Mouse (Mus musculus) limb, embryonic 11.5 days (tissue): Measurements from ENCODE around the gene Rptor. TPM values are rescaled to one million over a fixed set of nuclear protein-coding genes. Genes with fewer than 3 reads are reported as not detected.

Source experiments
- polyA plus RNA-seq: library from polyadenylated mRNA; unstranded; fragments of >200 nt; fragmentation: Nextera tagmentation; extraction: Ambion mirVana; gene quantifications from 2 replicates; pipeline ENCODE4 v1.2.1, GENCODE M21; 2014

Rptor gene
- polyA plus RNA-seq, 1 experiment from 2014 or later, result 13.8 TPM

Other genes with a start within 250 kb of the Rptor start
- 4.9 and 6.2 TPM in 2 replicates for gene Sgsh, start 247.4 kb upstream of the Rptor start, polyA plus RNA-seq
- gene Slc26a11, start 247.3 kb upstream of the Rptor start, polyA plus RNA-seq, result 7.3 and 7.4 TPM in 2 replicates
- 3.1 and 3.5 TPM in 2 replicates for gene Rnf213, start 209.8 kb upstream of the Rptor start, polyA plus RNA-seq
- 16.5 and 17.8 TPM in 2 replicates for gene Endov, start 111.6 kb upstream of the Rptor start, polyA plus RNA-seq
- 0.29 and 0.60 TPM in 2 replicates for gene Nptx1, start 55.2 kb upstream of the Rptor start, polyA plus RNA-seq